Mouse (Mus musculus) colon, adult 2 months (tissue): Measurements from ENCODE around the gene Tspyl3. TPM values are rescaled to one million over a fixed set of nuclear protein-coding genes. Genes with fewer than 3 reads are reported as not detected.

ENCODE experiments used
- polyA plus RNA-seq: library from polyadenylated mRNA; depleted of rRNA; stranded (reverse); fragments of >200 nt; gene quantifications from 2 replicates; pipeline ENCODE4 v1.2.3, GENCODE M21; 2012; rRNA removed

Gene Tspyl3
- 3.1 and 3.2 TPM in 2 replicates for polyA plus RNA-seq

DNA sequence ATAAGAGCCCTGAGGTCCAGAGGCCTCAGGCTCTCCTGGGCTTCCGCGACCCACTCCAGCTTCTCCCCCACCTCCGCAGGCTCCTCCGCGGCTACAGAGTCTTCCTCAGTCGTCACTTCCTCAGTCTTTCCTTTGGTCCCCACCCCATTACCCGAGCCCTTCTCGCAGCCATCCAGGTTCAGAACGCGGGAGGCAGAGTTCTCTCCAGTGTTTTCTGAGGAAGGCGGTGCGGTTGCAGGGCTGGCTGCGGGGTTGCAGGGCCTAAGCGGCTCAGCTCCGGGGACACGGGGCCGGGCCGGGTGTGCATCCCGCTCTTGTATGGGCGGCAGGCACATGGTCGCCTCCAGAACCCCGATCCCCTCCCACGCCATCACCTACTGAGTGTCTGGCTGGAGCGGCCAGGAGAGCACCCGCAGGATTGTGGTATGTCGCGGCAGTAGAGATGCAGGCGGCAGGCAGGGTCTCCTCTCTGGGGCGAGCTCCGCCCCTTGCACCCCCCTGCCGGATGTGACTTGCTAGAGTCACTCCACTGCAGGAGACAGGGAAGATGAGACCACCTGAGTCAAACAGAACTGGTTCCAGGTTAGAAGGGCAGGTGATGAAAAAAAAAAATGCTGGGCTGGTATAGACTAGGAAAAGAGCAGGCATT is at the start of gene Tspyl3:
TSS of gene Tspyl3 (minus strand) at position 496 of the 649 bp plus-strand sequence.

DNA sequence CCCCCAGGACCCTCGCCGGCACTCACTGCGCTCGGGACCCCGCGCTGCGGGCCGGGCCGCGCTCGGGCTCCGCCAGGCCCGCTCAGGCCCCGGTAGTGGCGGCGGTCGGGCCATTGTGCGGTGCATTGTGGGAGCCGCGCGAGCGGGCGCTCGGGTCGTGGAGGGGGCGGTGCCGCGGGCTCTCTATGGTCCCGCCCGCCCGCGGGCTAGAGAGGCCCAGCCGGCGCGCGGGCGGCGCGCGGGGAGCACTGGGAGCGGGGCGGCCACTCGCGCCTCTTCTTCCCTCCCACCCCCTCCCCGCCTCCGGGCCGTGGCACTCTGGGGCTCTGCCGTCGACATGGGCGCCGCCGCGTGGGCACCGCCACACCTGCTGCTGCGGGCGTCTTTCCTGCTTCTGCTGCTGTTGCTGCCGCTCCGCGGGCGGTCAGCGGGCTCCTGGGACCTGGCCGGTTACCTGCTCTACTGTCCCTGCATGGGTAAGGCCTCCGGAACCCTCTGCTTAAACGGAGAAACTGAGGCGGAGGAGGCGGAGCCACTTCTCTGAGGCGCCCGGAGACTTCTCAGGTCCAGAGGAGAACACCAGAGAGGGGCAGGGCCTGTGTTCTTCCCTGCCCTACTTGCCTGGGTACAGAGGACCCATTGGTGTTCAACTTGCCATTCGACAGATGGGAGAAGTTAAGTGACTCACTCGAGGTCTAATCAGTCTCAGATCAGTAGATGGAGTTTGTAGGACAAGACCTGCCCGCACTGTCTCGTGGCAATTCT is 16.2 kb upstream of the Tspyl3 start, which contains the start of the genes Plagl2 and Pofut1:
TSS of gene Plagl2 (minus strand) at position 177 of the 765 bp plus-strand sequence.
TSS of gene Pofut1 (plus strand) at position 284 of the 765 bp plus-strand sequence.

Other genes with a start within 250 kb of the Tspyl3 start
- 22.3 and 30.6 TPM in 2 replicates for gene Pdrg1, start 210.0 kb downstream of the Tspyl3 start, polyA plus RNA-seq
- gene Xkr7, start 193.6 kb downstream of the Tspyl3 start, polyA plus RNA-seq = 0.40 and 0.46 TPM in 2 replicates
- gene Ccm2l, start 159.5 kb downstream of the Tspyl3 start, polyA plus RNA-seq = 9.0 and 12.1 TPM in 2 replicates
- gene Hck, start 117.0 kb downstream of the Tspyl3 start, polyA plus RNA-seq = 9.6 and 13.3 TPM in 2 replicates
- 83.1 and 89.5 TPM in 2 replicates for gene Tm9sf4, start 64.1 kb downstream of the Tspyl3 start, polyA plus RNA-seq
- gene Plagl2, start 16.0 kb upstream of the Tspyl3 start, polyA plus RNA-seq = 14.7 and 15.5 TPM in 2 replicates
- gene Pofut1, start 16.1 kb upstream of the Tspyl3 start, polyA plus RNA-seq = 30.4 and 30.5 TPM in 2 replicates
- 6.4 and 6.9 TPM in 2 replicates for gene Kif3b, start 66.0 kb upstream of the Tspyl3 start, polyA plus RNA-seq
- 8.3 and 9.8 TPM in 2 replicates for gene Asxl1, start 120.4 kb upstream of the Tspyl3 start, polyA plus RNA-seq